Mouse (Mus musculus) erythroblast, embryonic 14.5 days (primary cell): Measurements from ENCODE around the gene Rpl36.

Source experiments
- GATA1 ChIP-seq: IDR thresholded peaks from 2 replicates; pipeline ENCODE4 v1.6.1; 2012; ENCODE audit warnings: low read length, inconsistent platforms, mixed read lengths
- TAL1 ChIP-seq: IDR thresholded peaks from 3 replicates; pipeline ENCODE4 v1.6.1; 2012; ENCODE audit warnings: low read length, inconsistent platforms, mixed read lengths

DNA sequence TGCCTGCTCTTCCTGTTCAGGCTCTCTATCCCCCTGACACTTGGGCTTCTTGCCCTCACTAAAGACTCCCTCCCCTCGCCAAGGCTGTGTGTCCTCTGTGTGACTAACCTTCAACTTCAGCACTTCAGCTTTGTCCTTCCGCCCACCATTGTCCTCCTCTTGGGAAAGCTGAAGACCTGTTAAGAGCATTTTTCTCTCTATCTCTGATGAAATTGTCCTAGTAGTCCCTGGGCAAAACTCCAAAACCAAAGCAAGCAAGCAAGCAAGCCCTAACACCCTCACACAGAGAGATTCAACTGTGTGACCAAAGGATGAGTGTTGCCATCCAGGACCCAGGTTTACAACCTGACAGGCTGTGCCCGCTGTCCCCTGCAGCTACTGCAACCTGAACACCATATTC lies 50.4 kb downstream of the Rpl36 start:
- TF ChIP-seq GATA1 (no peak), TAL1 (no peak)
